Mouse (Mus musculus): ENCODE data around the gene Inpp5f. TPM values are rescaled to one million over a fixed set of nuclear protein-coding genes. Genes with fewer than 3 reads are reported as not detected.

Gene Inpp5f
- polyA plus RNA-seq, 1 experiment from 2014 or later: 303 TPM

GRCm38 (mm10) chr7:128725189-128725588 lies 114.1 kb downstream of the Inpp5f start:
- Histone ChIP-seq H3K27ac (replicated peaks) (no peak overlapping the region), H3K4me3 (no peak overlapping the region), H3K27me3 (no peaks in the 10 kb centered on the region), H3K9me3 (no peaks in the 10 kb centered on the region), H3K36me3 (peaks cover 29% of the 10 kb centered on the region), H3K9ac (no peak overlapping the region), H3K4me2 (no peak overlapping the region), H3K4me1 (replicated peaks) (peaks cover 27% of the 10 kb centered on the region; the same call in 1 of the 2 replicates)
- 87% methylated on average over 9 of the region's 9 CpGs for WGBS
- no peak; the same call in 1 of the 2 replicates for ATAC-seq (ENCODE audit: low read depth)

- H3K27ac ChIP-seq (replicated peaks): no peak overlapping the region
- H3K27me3 ChIP-seq: no peaks in the 10 kb centered on the region
- peaks cover 34% of the 10 kb centered on the region; the same call in 1 of the 2 replicates for H3K4me1 ChIP-seq (replicated peaks)
- H3K36me3 ChIP-seq: peaks cover 20% of the 10 kb centered on the region
- H3K9ac ChIP-seq: no peak overlapping the region
- no peaks in the 10 kb centered on the region for H3K9me3 ChIP-seq
- 51% methylated on average over 10 of the region's 10 CpGs for WGBS
- H3K4me3 ChIP-seq: no peak overlapping the region
- no peak for ATAC-seq (ENCODE audit: low read depth)
- no peak overlapping the region for H3K4me2 ChIP-seq
Observed at GRCm38 (mm10) chr7:128726999-128727398, 115.9 kb downstream of the Inpp5f start.

GRCm38 (mm10) chr7:128727701-128728100 lies 116.6 kb downstream of the Inpp5f start:
- no peak overlapping the region for H3K9ac ChIP-seq

GRCm38 (mm10) chr7:128728738-128729137 lies 117.6 kb downstream of the Inpp5f start:
- Histone ChIP-seq H3K27ac (replicated peaks) (no peak overlapping the region), H3K9ac (no peak overlapping the region), H3K4me2 (no peak overlapping the region), H3K4me1 (replicated peaks) (peaks cover 34% of the 10 kb centered on the region; the same call in 1 of the 2 replicates), H3K4me3 (no peak overlapping the region), H3K36me3 (peaks cover 5% of the 10 kb centered on the region), H3K27me3 (no peaks in the 10 kb centered on the region), H3K9me3 (no peaks in the 10 kb centered on the region)
- 73% methylated on average over 10 of the region's 10 CpGs for WGBS
- no peak for ATAC-seq (ENCODE audit: low read depth)

More at GRCm38 (mm10) chr7:128727701-128728100, 116.6 kb downstream of the Inpp5f start:
- WGBS: 45% methylated on average over 4 of the region's 5 CpGs
- Histone ChIP-seq H3K9me3 (no peaks in the 10 kb centered on the region), H3K36me3 (peaks cover 13% of the 10 kb centered on the region), H3K4me2 (no peak overlapping the region), H3K4me3 (no peak overlapping the region), H3K27me3 (no peaks in the 10 kb centered on the region), H3K27ac (replicated peaks) (no peak overlapping the region), H3K4me1 (replicated peaks) (peaks cover 34% of the 10 kb centered on the region; the same call in 1 of the 2 replicates)
- ATAC-seq (ENCODE audit: low read depth): no peak

GRCm38 (mm10) chr7:128731585-128731984 lies 120.5 kb downstream of the Inpp5f start:
- no peak overlapping the region for H3K9ac ChIP-seq
- no peak for ATAC-seq (ENCODE audit: low read depth)
- H3K4me2 ChIP-seq: no peak overlapping the region
- peaks cover 6% of the 10 kb centered on the region; the same call in 1 of the 2 replicates for H3K36me3 ChIP-seq
- no peaks in the 10 kb centered on the region for H3K9me3 ChIP-seq
- H3K4me1 ChIP-seq (replicated peaks): peaks cover 31% of the 10 kb centered on the region; the same call in 1 of the 2 replicates
- H3K4me3 ChIP-seq: no peak overlapping the region
- WGBS: 76% methylated on average over 2 of the region's 2 CpGs
- H3K27ac ChIP-seq (replicated peaks): 0 out of 2 replicates have a peak overlapping the region, but pooled peaks have one; percentile 18
- no peaks in the 10 kb centered on the region for H3K27me3 ChIP-seq

- ATAC-seq (ENCODE audit: low read depth): no peak
- no peak overlapping the region for H3K27ac ChIP-seq (replicated peaks)
- H3K27me3 ChIP-seq: peaks cover 8% of the 10 kb centered on the region
- peaks cover 30% of the 10 kb centered on the region for H3K4me1 ChIP-seq (replicated peaks)
- no peaks in the 10 kb centered on the region for H3K9me3 ChIP-seq
- 86% methylated on average over 5 of the region's 5 CpGs for WGBS
- H3K4me2 ChIP-seq: peak overlapping the region; percentile 95
- peak overlapping the region; percentile 98 for H3K4me3 ChIP-seq
- peak overlapping the region; percentile 26; the same call in 1 of the 2 replicates for H3K9ac ChIP-seq
- H3K36me3 ChIP-seq: peaks cover 6% of the 10 kb centered on the region; the same call in 1 of the 2 replicates
Observed at GRCm38 (mm10) chr7:128738041-128738440, 126.9 kb downstream of the Inpp5f start.

- peaks cover 6% of the 10 kb centered on the region; the same call in 1 of the 2 replicates for H3K36me3 ChIP-seq
- H3K9me3 ChIP-seq: no peaks in the 10 kb centered on the region
- peak overlapping the region; percentile 98 for H3K4me3 ChIP-seq
- H3K27me3 ChIP-seq: peaks cover 8% of the 10 kb centered on the region
- WGBS: 2% methylated on average over 15 of the region's 15 CpGs
- no peak for ATAC-seq (ENCODE audit: low read depth)
- H3K9ac ChIP-seq: peak overlapping the region; percentile 95
- H3K4me2 ChIP-seq: peak overlapping the region; percentile 95
- H3K27ac ChIP-seq (replicated peaks): 0 out of 2 replicates have a peak overlapping the region, but pooled peaks have one; percentile 90
- peaks cover 34% of the 10 kb centered on the region for H3K4me1 ChIP-seq (replicated peaks)
Observed at GRCm38 (mm10) chr7:128739116-128739461, 128.0 kb downstream of the Inpp5f start.

- Histone ChIP-seq H3K4me2 (peak overlapping the region; percentile 95), H3K27me3 (peaks cover 8% of the 10 kb centered on the region), H3K9me3 (no peaks in the 10 kb centered on the region), H3K9ac (peak overlapping the region; percentile 95), H3K4me3 (peak overlapping the region; percentile 98), H3K27ac (replicated peaks) (peak overlapping the region; percentile 90), H3K4me1 (replicated peaks) (peaks cover 37% of the 10 kb centered on the region), H3K36me3 (peaks cover 3% of the 10 kb centered on the region; the same call in 1 of the 2 replicates)
- WGBS: under 1% methylated on average over 78 of the region's 80 CpGs
- ATAC-seq (ENCODE audit: low read depth): peak; percentile 43
Observed at GRCm38 (mm10) chr7:128739462-128740277, 128.5 kb downstream of the Inpp5f start.

GRCm38 (mm10) chr7:128740334-128740733 lies 129.2 kb downstream of the Inpp5f start, which contains the start of gene Mcmbp:
Gene Mcmbp, minus strand, starts transcription at chr7:128740495.
- peak within 1 kb of the TSS; percentile 95 for H3K4me2 ChIP-seq
- peak within 1 kb of the TSS; percentile 98 for H3K4me3 ChIP-seq
- under 1% methylated on average over 35 of the region's 35 CpGs for WGBS
- ATAC-seq (ENCODE audit: low read depth): peak; percentile 90
- no peaks in the 10 kb centered on the region for H3K9me3 ChIP-seq
- peak within 1 kb of the TSS; percentile 95 for H3K9ac ChIP-seq
- peaks cover 39% of the 10 kb centered on the region for H3K4me1 ChIP-seq (replicated peaks)
- H3K27ac ChIP-seq (replicated peaks): peak within 1 kb of the TSS; percentile 90
- H3K27me3 ChIP-seq: peaks cover 8% of the 10 kb centered on the region
- no peaks in the 10 kb centered on the region for H3K36me3 ChIP-seq

GRCm38 (mm10) chr7:128743898-128744297 lies 132.8 kb downstream of the Inpp5f start:
- Histone ChIP-seq H3K4me3 (peak overlapping the region; percentile 98), H3K4me1 (replicated peaks) (peaks cover 52% of the 10 kb centered on the region), H3K36me3 (no peaks in the 10 kb centered on the region), H3K9me3 (no peaks in the 10 kb centered on the region), H3K4me2 (peak overlapping the region; percentile 58), H3K9ac (peak overlapping the region; percentile 62), H3K27ac (replicated peaks) (no peak overlapping the region), H3K27me3 (peaks cover 8% of the 10 kb centered on the region)
- ATAC-seq (ENCODE audit: low read depth): no peak
- WGBS: 59% methylated on average over 2 of the region's 2 CpGs

GRCm38 (mm10) chr7:128744684-128745485 lies 133.8 kb downstream of the Inpp5f start, which contains the start of gene Sec23ip:
Gene Sec23ip, plus strand, starts transcription at chr7:128744943.
- Histone ChIP-seq H3K9me3 (no peaks in the 10 kb centered on the region), H3K36me3 (no peaks in the 10 kb centered on the region), H3K9ac (peak within 1 kb of the TSS; percentile 97), H3K27me3 (peaks cover 8% of the 10 kb centered on the region), H3K4me1 (replicated peaks) (peaks cover 52% of the 10 kb centered on the region), H3K4me2 (peak within 1 kb of the TSS; percentile 96), H3K4me3 (peak within 1 kb of the TSS; percentile 98), H3K27ac (replicated peaks) (peak within 1 kb of the TSS; percentile 78)
- ATAC-seq (ENCODE audit: low read depth): peak; percentile 86
- under 1% methylated on average over 55 of the region's 55 CpGs for WGBS

Data from neural tube, embryonic 13.5 days (tissue).